Comparison of ENCODE assay signal across 11 mouse cellular contexts in genomic region chr16:76323594-76324307, GRCm38 (mm10). TPM values are rescaled to one million over a fixed set of nuclear protein-coding genes. Genes with fewer than 3 reads are reported as not detected.
DNase-seq lines count a peak whose midpoint lies in the region; ATAC-seq and TF ChIP-seq lines count a peak whose summit lies in the region.
"Had no signal": no experiment of that assay in that cellular context is flagged by ENCODE, and none has a peak within 500 bp of the region (broad histone marks: within the 10 kb centered on the region; RNA-seq: fewer than 3 reads in every experiment).

No protein-coding gene starts in this region.

- no peak for TF ChIP-seq CTCF in intestine, postnatal 0 days (IDR thresholded peaks at IDR 0.05; ENCODE audit: low read depth)

- H3K9ac ChIP-seq in intestine, embryonic 15.5 days, result no peak overlapping the region
- no peak overlapping the region for H3K9ac ChIP-seq in intestine, postnatal 0 days (ENCODE audit: low read depth, low read length)

- DNase-seq in ES-CJ7 (ENCODE audit: low read depth, low spot score), result peak; percentile 20
- DNase-seq in right cerebral cortex, postnatal 25 days, result no peak
- DNase-seq in hindbrain, embryonic 10.5 days (ENCODE audit: low spot score), result no peak
- DNase-seq: cerebellum, postnatal 25 days; kidney, postnatal 36 days; midbrain, embryonic 14.5 days had no signal

- peak; percentile 60 for ATAC-seq in intestine, embryonic 15.5 days
- no peak for ATAC-seq in intestine, postnatal 0 days
- peak; percentile 76 for ATAC-seq in monocyte, adult 5-6 weeks (replicated peaks; ENCODE audit: insufficient number of reproducible peaks, low FRiP score, low TSS enrichment, poor library complexity, severe bottlenecking)
- ATAC-seq in cerebellum, adult (ENCODE audit: insufficient number of reproducible peaks, low FRiP score, low TSS enrichment), result no peak

- H3K9me3 ChIP-seq in intestine, embryonic 15.5 days, result no peaks in the 10 kb centered on the region
- no peaks in the 10 kb centered on the region for H3K9me3 ChIP-seq in intestine, postnatal 0 days (ENCODE audit: control insufficient read depth)
- no peaks in the 10 kb centered on the region for H3K9me3 ChIP-seq in erythroblast, embryonic 14.5 days (ENCODE audit: control insufficient read depth, low read length)
- H3K9me3 ChIP-seq in hindbrain, embryonic 10.5 days, result no peaks in the 10 kb centered on the region

- no peak overlapping the region for H3K4me2 ChIP-seq in intestine, embryonic 15.5 days (replicated peaks)
- H3K4me2 ChIP-seq in intestine, postnatal 0 days (replicated peaks; ENCODE audit: low read depth), result no peak overlapping the region

- 80% methylated on average over 4 of the region's 4 CpGs for WGBS in intestine, embryonic 15.5 days
- 82% methylated on average over 4 of the region's 4 CpGs for WGBS in intestine, postnatal 0 days
- WGBS in hindbrain, embryonic 10.5 days, result 89% methylated on average over 4 of the region's 4 CpGs

- no peak overlapping the region for H3K27ac ChIP-seq in intestine, embryonic 15.5 days
- H3K27ac ChIP-seq in intestine, postnatal 0 days (ENCODE audit: low read depth, low read length), result no peak overlapping the region
- H3K27ac ChIP-seq in hindbrain, embryonic 10.5 days, result no peak overlapping the region

- H3K4me1 ChIP-seq in intestine, embryonic 15.5 days (replicated peaks), result peaks cover 14% of the 10 kb centered on the region; the same call in 1 of the 2 replicates
- H3K4me1 ChIP-seq in intestine, postnatal 0 days (replicated peaks; ENCODE audit: control insufficient read depth, insufficient read depth, low read length), result peaks cover 2% of the 10 kb centered on the region; the same call in 1 of the 2 replicates
- H3K4me1 ChIP-seq in erythroblast, embryonic 14.5 days (ENCODE audit: control insufficient read depth), result peaks cover 90% of the 10 kb centered on the region
- H3K4me1 ChIP-seq in hindbrain, embryonic 10.5 days (replicated peaks), result peaks cover 44% of the 10 kb centered on the region

- H3K4me3 ChIP-seq in intestine, embryonic 15.5 days (replicated peaks), result no peak overlapping the region
- no peak overlapping the region for H3K4me3 ChIP-seq in intestine, postnatal 0 days (ENCODE audit: low read depth, low read length)
- peak overlapping the region; percentile 61 for H3K4me3 ChIP-seq in erythroblast, embryonic 14.5 days (replicated peaks)
- no peak overlapping the region for H3K4me3 ChIP-seq in hindbrain, embryonic 10.5 days

- H3K36me3 ChIP-seq in intestine, embryonic 15.5 days, result no peaks in the 10 kb centered on the region
- no peaks in the 10 kb centered on the region; the same call in 1 of the 2 replicates for H3K36me3 ChIP-seq in intestine, postnatal 0 days (ENCODE audit: control insufficient read depth, insufficient read depth)
- peaks cover 74% of the 10 kb centered on the region for H3K36me3 ChIP-seq in erythroblast, embryonic 14.5 days (ENCODE audit: control insufficient read depth)
- peaks cover 6% of the 10 kb centered on the region; the same call in 1 of the 2 replicates for H3K36me3 ChIP-seq in hindbrain, embryonic 10.5 days

- H3K27me3 ChIP-seq in intestine, embryonic 15.5 days (replicated peaks), result no peaks in the 10 kb centered on the region
- no peaks in the 10 kb centered on the region for H3K27me3 ChIP-seq in intestine, postnatal 0 days (replicated peaks; ENCODE audit: control insufficient read depth, insufficient read depth, low read length)
- no peaks in the 10 kb centered on the region for H3K27me3 ChIP-seq in erythroblast, embryonic 14.5 days (ENCODE audit: control insufficient read depth)
- H3K27me3 ChIP-seq in hindbrain, embryonic 10.5 days (ENCODE audit: insufficient read depth, poor library complexity, severe bottlenecking), result no peaks in the 10 kb centered on the region

RNA-seq across cellular contexts. Expression of gene Nrip1, which starts 49.9 kb away (rescaled TPM):
- 34.5 and 36.6 TPM in 2 replicates for polyA plus RNA-seq in intestine, embryonic 15.5 days (2015; fragmentation: Nextera tagmentation; extraction: Ambion mirVana)
- 27.8 and 31.1 TPM in 2 replicates for polyA plus RNA-seq in intestine, postnatal 0 days (2015; fragmentation: Nextera tagmentation; extraction: Ambion mirVana)
- polyA plus RNA-seq in erythroblast, embryonic 14.5 days (2012), result 0.55 and 0.77 TPM in 2 replicates
- 27.9 to 36.9 TPM (median 29.3 TPM) in 3 replicates for total RNA-seq in monocyte, adult 5-6 weeks (2017)
- 34.8 and 46.6 TPM in 2 replicates for polyA plus RNA-seq in hindbrain, embryonic 10.5 days (2016; fragmentation: Nextera tagmentation; extraction: Ambion mirVana)

Comparison
In these comparisons a context has a peak if more than half of its experiments do, and no peak if none do; other contexts are left out.
1. ATAC-seq: peak in intestine, embryonic 15.5 days (single experiment) and monocyte, adult 5-6 weeks (single experiment); none in intestine, postnatal 0 days (single experiment) and cerebellum, adult (single experiment).
2. RNA of gene Nrip1, which starts 49.9 kb away (polyA plus RNA-seq): 34.5 to 36.6 TPM in intestine, embryonic 15.5 days, 34.8 to 46.6 TPM in hindbrain, embryonic 10.5 days and 27.8 to 31.1 TPM in intestine, postnatal 0 days; 0.55 to 0.77 TPM in erythroblast, embryonic 14.5 days; every median in the first group is over 10 times any median in the second.